Mouse (Mus musculus) T-cell, adult 2 months (primary cell): Measurements from ENCODE around the gene Atf6b.

Experiments
- DNase-seq: peaks from one replicate; pipeline ENCODE4 v3.0.0; 2022; ENCODE audit warnings: low spot score

The Atf6b gene

DNA sequence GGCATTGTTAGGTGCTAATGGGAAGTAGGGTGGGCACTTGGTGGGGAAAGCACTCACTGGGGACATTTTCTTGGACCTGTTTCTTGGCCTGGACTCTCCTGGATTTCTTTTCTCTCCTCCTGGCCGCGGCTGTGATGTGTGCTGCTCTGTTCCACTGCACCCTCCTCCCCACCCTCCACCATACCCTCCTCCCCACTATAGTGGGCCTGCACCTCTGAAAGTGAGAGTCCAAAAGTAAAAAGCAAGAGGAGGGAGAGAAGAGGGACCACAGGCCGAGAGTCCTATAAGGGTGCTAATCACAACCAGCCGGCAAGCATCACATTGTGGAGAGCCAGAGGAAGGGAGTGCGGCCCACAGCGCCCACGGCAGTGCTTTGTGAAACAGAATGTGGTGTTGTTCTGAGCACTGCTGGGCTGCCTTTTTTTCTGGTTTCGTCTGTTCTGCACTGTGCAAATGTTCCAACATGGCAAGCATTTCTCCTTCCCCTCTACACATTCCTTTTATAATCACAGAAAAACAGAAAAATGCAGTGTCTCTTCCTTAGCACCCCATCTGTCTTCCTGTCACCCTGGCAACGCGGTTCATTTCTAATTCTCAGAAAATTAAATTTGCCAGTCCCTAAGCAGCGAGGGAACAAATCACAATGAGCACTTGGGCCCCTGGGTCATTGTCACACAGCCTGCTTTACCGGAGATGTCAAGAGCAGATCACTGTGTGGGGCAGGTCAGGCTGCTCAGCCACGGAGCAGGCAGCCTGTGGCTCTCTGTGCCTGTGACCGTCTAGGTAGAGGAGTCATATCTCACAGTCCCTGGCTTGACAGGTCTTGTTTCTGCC lies 52.8 kb downstream of the Atf6b start:
- DNase-seq = no peak

DNA sequence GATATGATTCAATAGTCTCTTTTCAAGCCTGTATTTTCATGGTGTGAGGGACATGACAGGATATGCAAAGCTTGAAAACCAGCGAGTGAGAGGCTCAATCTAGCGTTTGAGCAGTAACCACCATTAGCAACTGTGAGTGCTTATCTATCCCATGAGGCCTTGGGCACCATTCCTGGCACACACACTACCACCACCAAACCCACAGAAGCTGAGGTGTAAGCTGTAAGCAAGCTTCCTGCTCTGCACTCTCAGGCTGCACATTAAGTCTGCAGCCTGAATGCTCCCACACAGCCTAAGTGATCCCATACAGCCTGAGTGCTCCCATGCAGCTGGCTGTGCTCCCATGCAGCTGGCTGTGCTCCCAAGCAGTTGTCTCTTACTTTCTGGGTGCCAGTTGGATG lies 53.7 kb downstream of the Atf6b start:
- DNase-seq = no peak
